Mouse (Mus musculus) cortical plate, adult 2 months (tissue): ENCODE results near the gene Ascc1.

Experiments
- CTCF ChIP-seq: fragments of 200-500 bp; IDR thresholded peaks from 2 replicates; pipeline ENCODE4 v1.5.1; 2011; ENCODE audit warnings: mild to moderate bottlenecking, control low read depth, low read length; ENCODE audit not compliant: insufficient read depth; ENCODE audit errors: extremely low read depth
- POLR2A ChIP-seq: fragments of 200-500 bp; IDR thresholded peaks from 2 replicates; pipeline ENCODE4 v1.6.1; 2011; ENCODE audit warnings: mild to moderate bottlenecking, low read length, control low read depth; ENCODE audit not compliant: insufficient read depth; ENCODE audit errors: extremely low read depth

DNA sequence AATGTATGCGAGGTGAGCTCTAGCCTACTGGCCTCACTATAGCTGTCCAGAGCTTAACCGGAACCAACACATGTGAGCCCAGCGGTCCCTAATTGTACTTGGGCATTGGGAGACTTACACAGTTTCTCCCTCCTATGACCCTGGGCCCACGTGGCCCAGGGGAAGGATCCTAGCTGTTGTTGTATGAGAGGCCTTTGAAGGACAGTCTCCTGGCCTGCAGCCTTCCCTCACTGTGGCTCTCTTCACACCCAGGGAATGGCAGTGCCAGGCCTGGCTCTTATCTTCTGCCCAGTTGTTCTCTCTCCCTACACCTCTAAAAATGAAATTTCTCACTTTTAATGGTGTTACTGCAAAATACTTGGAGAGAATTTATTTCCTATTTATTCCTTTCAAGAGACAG is 114.4 kb downstream of the Ascc1 start:
- TF ChIP-seq POLR2A (no peak), CTCF (no peak)
